Mouse (Mus musculus): ENCODE measurements around the gene Ropn1l. TPM values are rescaled to one million over a fixed set of nuclear protein-coding genes. Genes with fewer than 3 reads are reported as not detected.

The Ropn1l gene
- polyA plus RNA-seq, 1 experiment from 2014 or later = 1.4 TPM

DNA sequence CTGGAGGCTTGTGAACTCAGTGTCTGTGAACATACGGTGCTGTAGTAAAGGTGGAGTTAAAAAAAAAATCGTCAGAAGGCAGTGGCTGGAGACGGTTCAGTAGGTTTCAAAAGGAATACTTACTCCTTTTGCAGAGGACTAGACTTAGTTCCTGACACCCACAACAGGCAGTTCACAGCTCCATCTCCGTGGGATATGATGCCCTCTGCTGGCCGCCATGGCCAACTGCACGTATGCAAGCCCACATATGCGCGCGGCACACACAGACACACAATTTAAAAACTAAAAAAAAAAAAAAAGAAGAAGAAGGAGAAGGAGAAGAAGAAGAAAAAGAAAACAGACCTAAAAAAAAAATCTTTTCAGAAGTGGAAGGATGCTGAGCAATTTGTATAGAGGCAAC, 34.5 kb downstream of the Ropn1l start:
- Histone ChIP-seq H3K9ac (replicated peaks; ENCODE audit: low read length) (no peak overlapping the region), H3K4me2 (ENCODE audit: low read length) (no peak overlapping the region), H3K9me3 (ENCODE audit: control insufficient read depth, low read length) (no peaks in the 10 kb centered on the region), H3K36me3 (ENCODE audit: control insufficient read depth, insufficient read depth, low read length) (no peaks in the 10 kb centered on the region), H3K4me1 (ENCODE audit: control insufficient read depth, insufficient read depth, low read length) (no peaks in the 10 kb centered on the region), H3K4me3 (replicated peaks; ENCODE audit: low read depth, low read length) (no peak overlapping the region), H3K27ac (replicated peaks; ENCODE audit: low read depth, low read length) (no peak overlapping the region), H3K27me3 (ENCODE audit: control insufficient read depth, insufficient read depth, low read length) (no peaks in the 10 kb centered on the region)
- ATAC-seq (ENCODE audit: low FRiP score, low TSS enrichment) (no peak), DNase-seq (peak; percentile 36)
- WGBS = 45% methylated on average over 9 of the region's 9 CpGs

DNA sequence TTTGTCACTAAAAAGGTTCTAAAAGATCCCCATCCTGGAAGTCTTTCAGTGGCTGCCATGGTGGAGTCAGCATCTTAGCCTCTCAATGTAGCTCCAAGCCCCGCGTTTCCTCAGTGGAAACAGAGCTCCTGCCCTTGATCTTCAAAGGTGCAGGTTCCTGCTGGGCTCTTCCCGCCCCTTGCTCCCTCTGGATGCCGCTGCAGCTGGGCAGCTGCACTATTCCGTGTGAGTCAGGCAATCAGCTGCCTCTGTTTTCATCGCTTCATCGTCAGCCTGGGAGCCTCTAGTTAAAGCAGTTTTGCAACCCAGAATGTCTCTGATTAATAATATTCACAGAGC, 34.9 kb downstream of the Ropn1l start:
- H3K4me2 ChIP-seq (ENCODE audit: low read length) = no peak overlapping the region
- 26% methylated on average over 7 of the region's 7 CpGs for WGBS
- H3K27ac ChIP-seq (replicated peaks; ENCODE audit: low read depth, low read length) = no peak overlapping the region
- H3K27me3 ChIP-seq (ENCODE audit: control insufficient read depth, insufficient read depth, low read length) = no peaks in the 10 kb centered on the region
- H3K9me3 ChIP-seq (ENCODE audit: control insufficient read depth, low read length) = no peaks in the 10 kb centered on the region
- no peak overlapping the region for H3K9ac ChIP-seq (replicated peaks; ENCODE audit: low read length)
- H3K36me3 ChIP-seq (ENCODE audit: control insufficient read depth, insufficient read depth, low read length) = no peaks in the 10 kb centered on the region
- no peak overlapping the region for H3K4me3 ChIP-seq (replicated peaks; ENCODE audit: low read depth, low read length)
- DNase-seq (peak; percentile 27), ATAC-seq (ENCODE audit: low FRiP score, low TSS enrichment) (0 out of 2 replicates have a peak, but pooled peaks have one; percentile 51)
- no peaks in the 10 kb centered on the region for H3K4me1 ChIP-seq (ENCODE audit: control insufficient read depth, insufficient read depth, low read length)

DNA sequence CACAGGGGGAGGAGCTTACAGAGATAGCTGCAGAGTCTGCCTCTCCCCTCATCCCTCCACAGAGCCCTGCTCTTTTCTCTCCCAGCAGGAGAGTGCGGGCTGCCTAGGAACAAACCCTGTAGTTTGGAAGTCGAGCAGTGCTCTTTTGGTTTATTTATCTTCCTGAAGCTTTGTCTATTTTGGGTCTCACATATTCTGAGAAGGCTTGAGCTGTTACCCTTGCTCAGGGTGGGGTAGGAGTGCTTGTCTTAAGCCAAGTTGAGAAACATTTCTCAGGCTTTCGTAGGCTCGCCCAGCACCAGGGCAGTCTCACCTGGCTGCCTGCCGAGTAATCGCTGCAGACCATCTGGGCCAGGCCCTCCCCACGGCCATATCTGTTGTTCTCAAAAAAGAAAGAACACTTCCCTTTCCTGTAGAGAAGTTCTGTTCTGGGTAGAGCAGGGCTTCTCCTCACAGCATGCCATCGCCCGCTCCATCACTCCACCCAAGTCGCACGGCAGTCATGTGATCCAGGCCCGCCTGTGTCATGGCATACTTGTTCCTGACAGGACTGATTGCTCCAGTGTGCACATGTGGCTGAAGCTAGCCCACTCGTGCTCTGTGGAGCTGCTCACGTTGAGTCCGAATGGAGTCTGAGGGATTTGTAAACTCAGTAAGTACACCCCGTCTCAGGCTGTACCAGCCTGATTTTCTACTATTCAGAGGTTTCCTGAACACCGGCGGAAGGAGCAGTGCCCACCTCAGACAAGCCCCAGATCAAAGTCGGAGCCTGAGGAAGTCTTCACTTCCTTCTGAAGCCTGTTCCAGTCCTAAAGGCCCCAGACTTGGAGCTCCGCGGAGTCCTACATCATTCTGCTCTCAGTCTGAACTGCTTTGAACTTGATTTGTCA, 35.5 kb downstream of the Ropn1l start:
- WGBS = 69% methylated on average over 21 of the region's 21 CpGs
- peak; percentile 41; the same call in 1 of the 2 replicates for ATAC-seq (ENCODE audit: low FRiP score, low TSS enrichment)
- 0 out of 2 replicates have a peak overlapping the region, but pooled peaks have one; percentile 32 for H3K27ac ChIP-seq (replicated peaks; ENCODE audit: low read depth, low read length)

DNA sequence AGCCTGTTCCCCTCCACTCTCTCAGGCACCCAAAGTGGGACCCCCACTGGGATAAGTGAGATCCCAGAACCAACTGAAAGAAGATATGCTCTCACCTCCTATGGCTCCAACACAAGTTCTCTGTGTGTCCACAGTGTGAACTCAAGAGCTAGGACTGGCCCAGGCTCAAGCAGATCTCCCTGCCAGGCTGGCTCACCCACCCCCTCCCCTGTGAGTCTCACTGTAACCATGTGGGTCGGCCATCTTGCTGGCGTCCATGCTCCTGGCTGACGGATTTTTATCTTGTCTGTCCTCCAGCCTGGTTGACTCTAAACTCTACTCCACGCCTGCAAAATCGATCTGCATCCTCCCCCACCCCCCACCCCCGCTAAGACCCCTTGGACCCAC, 36.1 kb downstream of the Ropn1l start:
- no peak overlapping the region for H3K4me3 ChIP-seq (replicated peaks; ENCODE audit: low read depth, low read length)
- no peaks in the 10 kb centered on the region for H3K4me1 ChIP-seq (ENCODE audit: control insufficient read depth, insufficient read depth, low read length)
- no peak overlapping the region for H3K9ac ChIP-seq (replicated peaks; ENCODE audit: low read length)
- 69% methylated on average over 6 of the region's 6 CpGs for WGBS
- H3K27me3 ChIP-seq (ENCODE audit: control insufficient read depth, insufficient read depth, low read length) = no peaks in the 10 kb centered on the region
- ATAC-seq (ENCODE audit: low FRiP score, low TSS enrichment) (no peak), DNase-seq (no peak)
- no peaks in the 10 kb centered on the region for H3K36me3 ChIP-seq (ENCODE audit: control insufficient read depth, insufficient read depth, low read length)
- no peaks in the 10 kb centered on the region for H3K9me3 ChIP-seq (ENCODE audit: control insufficient read depth, low read length)
- no peak overlapping the region for H3K4me2 ChIP-seq (ENCODE audit: low read length)
- 0 out of 2 replicates have a peak overlapping the region, but pooled peaks have one; percentile 32 for H3K27ac ChIP-seq (replicated peaks; ENCODE audit: low read depth, low read length)

More for the DNA sequence above, 35.5 kb downstream of the Ropn1l start:
- Histone ChIP-seq H3K4me3 (replicated peaks; ENCODE audit: low read depth, low read length) (no peak overlapping the region), H3K36me3 (ENCODE audit: control insufficient read depth, insufficient read depth, low read length) (no peaks in the 10 kb centered on the region), H3K9ac (replicated peaks; ENCODE audit: low read length) (no peak overlapping the region), H3K4me1 (ENCODE audit: control insufficient read depth, insufficient read depth, low read length) (no peaks in the 10 kb centered on the region), H3K27me3 (ENCODE audit: control insufficient read depth, insufficient read depth, low read length) (no peaks in the 10 kb centered on the region), H3K4me2 (ENCODE audit: low read length) (0 out of 2 replicates have a peak overlapping the region, but pooled peaks have one; percentile 2), H3K9me3 (ENCODE audit: control insufficient read depth, low read length) (no peaks in the 10 kb centered on the region)
- DNase-seq = peak; percentile 15

DNA sequence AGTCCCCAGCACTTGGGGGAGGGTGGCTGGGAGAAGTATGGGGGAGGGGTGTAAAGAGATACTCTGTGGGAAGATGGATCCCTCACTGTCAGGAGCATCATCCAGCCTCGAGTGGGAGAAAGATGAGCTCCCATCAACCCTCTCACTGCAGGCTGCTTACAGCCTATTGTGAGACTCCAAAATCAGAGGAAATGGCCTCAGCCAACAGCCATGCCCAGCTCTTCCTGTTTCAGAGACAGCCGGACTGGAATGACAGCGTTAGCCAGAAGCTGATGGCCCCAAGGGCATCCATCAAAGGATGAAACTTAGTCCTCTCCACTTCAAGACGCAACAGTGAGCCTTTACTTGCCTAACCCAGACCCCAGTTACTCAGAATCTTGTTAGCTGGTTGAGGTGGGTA, 38.4 kb downstream of the Ropn1l start:
- no peak overlapping the region for H3K27ac ChIP-seq (replicated peaks; ENCODE audit: low read depth, low read length)
- H3K4me2 ChIP-seq (ENCODE audit: low read length) = no peak overlapping the region
- no peaks in the 10 kb centered on the region for H3K4me1 ChIP-seq (ENCODE audit: control insufficient read depth, insufficient read depth, low read length)
- no peak for ATAC-seq (ENCODE audit: low FRiP score, low TSS enrichment)
- no peaks in the 10 kb centered on the region for H3K27me3 ChIP-seq (ENCODE audit: control insufficient read depth, insufficient read depth, low read length)
- no peak overlapping the region for H3K9ac ChIP-seq (replicated peaks; ENCODE audit: low read length)
- no peak for DNase-seq
- no peak overlapping the region for H3K4me3 ChIP-seq (replicated peaks; ENCODE audit: low read depth, low read length)
- 75% methylated on average over 4 of the region's 4 CpGs for WGBS
- H3K36me3 ChIP-seq (ENCODE audit: control insufficient read depth, insufficient read depth, low read length) = no peaks in the 10 kb centered on the region
- no peaks in the 10 kb centered on the region for H3K9me3 ChIP-seq (ENCODE audit: control insufficient read depth, low read length)

DNA sequence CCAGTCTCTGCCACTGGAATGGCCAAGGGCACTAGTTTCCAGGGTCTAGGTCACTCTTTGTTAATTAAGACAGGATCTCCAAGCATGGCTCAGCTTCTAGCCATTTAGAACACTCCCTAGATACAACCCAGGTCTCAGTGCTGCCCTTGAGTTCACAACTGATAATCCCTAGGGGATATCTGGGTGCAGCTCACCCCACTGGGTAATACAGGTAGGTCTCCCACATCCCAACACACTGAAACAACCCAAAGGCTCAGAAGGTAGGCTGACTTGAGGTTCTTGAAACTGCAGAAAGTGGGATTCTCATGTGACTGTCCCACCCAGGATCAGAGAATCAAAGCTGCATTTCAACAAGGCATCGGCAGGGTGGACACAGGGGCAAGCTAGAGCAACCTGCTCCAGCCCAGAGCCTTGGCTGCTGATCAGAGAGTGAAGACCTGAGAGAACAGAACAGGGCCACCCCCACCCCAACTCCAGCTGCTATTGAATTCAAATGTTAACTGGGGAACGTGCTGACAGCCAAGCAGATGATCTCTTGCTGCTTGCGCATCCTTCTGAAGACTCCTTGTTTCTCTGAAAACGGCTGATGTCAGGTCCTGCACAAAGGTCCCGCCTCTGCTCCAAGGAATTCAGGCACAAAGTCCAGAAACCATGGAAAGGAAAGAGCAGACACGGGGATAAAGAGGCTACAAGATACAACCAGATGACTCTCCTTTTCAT, 39.2 kb downstream of the Ropn1l start:
- no peak for ATAC-seq (ENCODE audit: low FRiP score, low TSS enrichment)
- no peaks in the 10 kb centered on the region for H3K9me3 ChIP-seq (ENCODE audit: control insufficient read depth, low read length)
- DNase-seq = no peak
- H3K9ac ChIP-seq (replicated peaks; ENCODE audit: low read length) = no peak overlapping the region
- no peak overlapping the region for H3K4me3 ChIP-seq (replicated peaks; ENCODE audit: low read depth, low read length)
- H3K27ac ChIP-seq (replicated peaks; ENCODE audit: low read depth, low read length) = no peak overlapping the region
- H3K4me2 ChIP-seq (ENCODE audit: low read length) = no peak overlapping the region
- no peaks in the 10 kb centered on the region for H3K4me1 ChIP-seq (ENCODE audit: control insufficient read depth, insufficient read depth, low read length)
- WGBS = 54% methylated on average over 6 of the region's 6 CpGs
- no peaks in the 10 kb centered on the region for H3K36me3 ChIP-seq (ENCODE audit: control insufficient read depth, insufficient read depth, low read length)
- no peaks in the 10 kb centered on the region for H3K27me3 ChIP-seq (ENCODE audit: control insufficient read depth, insufficient read depth, low read length)

DNA sequence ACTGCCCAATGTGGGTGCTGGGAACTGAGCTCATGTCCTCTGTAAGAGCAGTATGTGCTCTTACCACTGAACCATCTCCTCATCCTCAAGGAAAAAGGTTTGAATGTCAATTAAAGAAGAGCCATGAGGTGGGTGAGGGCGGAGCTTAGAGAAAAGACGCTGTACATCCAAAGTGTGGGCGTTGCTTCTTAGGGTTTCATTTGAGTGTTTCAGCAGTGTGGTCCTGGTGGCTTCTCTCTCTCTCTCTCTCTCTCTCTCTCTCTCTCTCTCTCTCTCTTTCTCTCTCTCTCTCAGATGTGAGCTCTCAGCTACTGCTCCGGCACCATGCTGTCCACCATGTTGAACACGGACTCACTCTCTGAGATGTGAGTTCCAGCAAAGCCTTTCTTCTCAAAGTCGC, 39.9 kb downstream of the Ropn1l start:
- no peak for DNase-seq
- H3K36me3 ChIP-seq (ENCODE audit: control insufficient read depth, insufficient read depth, low read length) = no peaks in the 10 kb centered on the region
- ATAC-seq (ENCODE audit: low FRiP score, low TSS enrichment) = no peak
- WGBS = 85% methylated on average over 6 of the region's 6 CpGs
- H3K27ac ChIP-seq (replicated peaks; ENCODE audit: low read depth, low read length) = no peak overlapping the region
- H3K4me1 ChIP-seq (ENCODE audit: control insufficient read depth, insufficient read depth, low read length) = no peaks in the 10 kb centered on the region
- H3K4me2 ChIP-seq (ENCODE audit: low read length) = no peak overlapping the region
- no peaks in the 10 kb centered on the region for H3K9me3 ChIP-seq (ENCODE audit: control insufficient read depth, low read length)
- no peaks in the 10 kb centered on the region for H3K27me3 ChIP-seq (ENCODE audit: control insufficient read depth, insufficient read depth, low read length)
- no peak overlapping the region for H3K9ac ChIP-seq (replicated peaks; ENCODE audit: low read length)
- H3K4me3 ChIP-seq (replicated peaks; ENCODE audit: low read depth, low read length) = no peak overlapping the region

DNA sequence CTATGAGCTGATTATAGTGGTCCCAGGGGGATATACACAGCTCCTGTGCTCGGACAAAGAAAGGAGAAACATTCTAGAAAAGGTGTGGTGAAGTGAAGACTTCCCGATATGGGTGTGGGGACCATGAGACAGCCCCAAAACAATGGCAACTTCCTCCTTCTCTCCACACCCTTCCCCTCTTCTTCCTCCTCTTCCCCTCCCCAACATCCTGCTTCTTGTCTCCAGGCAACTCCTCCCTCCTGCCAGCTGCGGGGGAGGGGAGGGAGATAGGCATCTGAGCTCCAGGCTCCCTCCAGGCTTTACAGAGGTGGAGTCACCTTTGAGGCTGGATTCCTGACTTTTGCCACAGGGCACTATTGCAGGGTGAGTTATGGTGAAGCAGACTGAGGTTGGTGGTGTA, 40.6 kb downstream of the Ropn1l start:
- Histone ChIP-seq H3K9me3 (ENCODE audit: control insufficient read depth, low read length) (no peaks in the 10 kb centered on the region), H3K9ac (replicated peaks; ENCODE audit: low read length) (no peak overlapping the region), H3K4me2 (ENCODE audit: low read length) (no peak overlapping the region), H3K4me1 (ENCODE audit: control insufficient read depth, insufficient read depth, low read length) (no peaks in the 10 kb centered on the region), H3K36me3 (ENCODE audit: control insufficient read depth, insufficient read depth, low read length) (no peaks in the 10 kb centered on the region), H3K27ac (replicated peaks; ENCODE audit: low read depth, low read length) (no peak overlapping the region), H3K4me3 (replicated peaks; ENCODE audit: low read depth, low read length) (no peak overlapping the region), H3K27me3 (ENCODE audit: control insufficient read depth, insufficient read depth, low read length) (no peaks in the 10 kb centered on the region)
- 59% methylated on average over 3 of the region's 3 CpGs for WGBS
- DNase-seq = no peak
- no peak for ATAC-seq (ENCODE audit: low FRiP score, low TSS enrichment)
